Mouse (Mus musculus) forebrain, embryonic 11.5 days (tissue): ENCODE measurements around the gene Olfr1095. TPM values are rescaled to one million over a fixed set of nuclear protein-coding genes. Genes with fewer than 3 reads are reported as not detected.

Experiments used
- ATAC-seq: fragments of 200-750 bp; cut with Nextera tagmentation; replicated peaks from 2 replicates; pipeline ENCODE4 v1.8.0; 2017; ENCODE audit warnings: moderate TSS enrichment; ENCODE audit not compliant: low FRiP score
- DNase-seq: peaks from one replicate; pipeline ENCODE4 v3.0.0-alpha.2; 2017; ENCODE audit warnings: low spot score
- H3K27ac ChIP-seq: fragments of 300-500 bp; sonication (generic); 2 replicates; pipeline ENCODE4 v1.5.1; 2014; ENCODE audit warnings: low read depth, low read length
- H3K27me3 ChIP-seq: fragments of 300-500 bp; sonication (generic); 2 replicates; pipeline ENCODE4 v1.6.1; 2014; ENCODE audit warnings: mild to moderate bottlenecking, low read length, mixed read lengths; ENCODE audit not compliant: control insufficient read depth, insufficient read depth
- H3K36me3 ChIP-seq: fragments of 300-500 bp; sonication (generic); 2 replicates; pipeline ENCODE4 v1.6.1; 2014; ENCODE audit warnings: mild to moderate bottlenecking, low read length, moderate library complexity, mixed read lengths; ENCODE audit not compliant: control insufficient read depth, insufficient read depth
- H3K4me1 ChIP-seq: fragments of 300-500 bp; sonication (generic); replicated peaks from 2 replicates; pipeline ENCODE4 v1.6.1; 2014; ENCODE audit warnings: low read length, mixed read lengths; ENCODE audit not compliant: control insufficient read depth, insufficient read depth
- H3K4me2 ChIP-seq: fragments of 300-500 bp; sonication (generic); 2 replicates; pipeline ENCODE4 v1.6.1; 2014; ENCODE audit warnings: low read depth, mild to moderate bottlenecking, low read length, moderate library complexity, mixed read lengths; ENCODE audit not compliant: severe bottlenecking
- H3K4me3 ChIP-seq: fragments of 300-500 bp; sonication (generic); 2 replicates; pipeline ENCODE4 v1.5.1; 2014; ENCODE audit warnings: low read depth, low read length
- H3K9ac ChIP-seq: fragments of 300-500 bp; sonication (generic); 2 replicates; pipeline ENCODE4 v1.6.1; 2014; ENCODE audit warnings: low read length
- H3K9me3 ChIP-seq: fragments of 300-500 bp; sonication (generic); 2 replicates; pipeline ENCODE4 v1.6.1; 2016; ENCODE audit warnings: low read length, mixed read lengths; ENCODE audit not compliant: control insufficient read depth
- WGBS: fragments of 180-500 bp; shearing (Covaris S2); extraction: QIAGEN DNeasy Blood & Tissue Kit; methylation state at CpG from one replicate; pipeline ENCODE4 v1.1.7; 2014; 5-methylcytosine and 5-hydroxymethylcytosine counted together
- polyA plus RNA-seq: library from polyadenylated mRNA; unstranded; fragments of >200 nt; fragmentation: Nextera tagmentation; extraction: Ambion mirVana; gene quantifications from 2 replicates; pipeline ENCODE4 v1.2.1, GENCODE M21; 2014

The Olfr1095 gene
- not detected in 2 replicates for polyA plus RNA-seq

- no peaks in the 10 kb centered on the region for H3K9me3 ChIP-seq
- no peak within 1 kb of the TSS for H3K27ac ChIP-seq
- H3K36me3 ChIP-seq, result no peaks in the 10 kb centered on the region
- WGBS, result 91% methylated on average over 3 of the region's 3 CpGs
- no peaks in the 10 kb centered on the region for H3K27me3 ChIP-seq
- no peak within 1 kb of the TSS for H3K9ac ChIP-seq
- H3K4me2 ChIP-seq, result no peak within 1 kb of the TSS
- H3K4me1 ChIP-seq, result no peaks in the 10 kb centered on the region
- no peak for DNase-seq
- H3K4me3 ChIP-seq, result no peak within 1 kb of the TSS
- no peak for ATAC-seq
Measured at GRCm38 (mm10) chr2:86851596-86851995, at the start of gene Olfr1095. Olfr1095 (minus strand) TSS chr2:86851696.

DNA sequence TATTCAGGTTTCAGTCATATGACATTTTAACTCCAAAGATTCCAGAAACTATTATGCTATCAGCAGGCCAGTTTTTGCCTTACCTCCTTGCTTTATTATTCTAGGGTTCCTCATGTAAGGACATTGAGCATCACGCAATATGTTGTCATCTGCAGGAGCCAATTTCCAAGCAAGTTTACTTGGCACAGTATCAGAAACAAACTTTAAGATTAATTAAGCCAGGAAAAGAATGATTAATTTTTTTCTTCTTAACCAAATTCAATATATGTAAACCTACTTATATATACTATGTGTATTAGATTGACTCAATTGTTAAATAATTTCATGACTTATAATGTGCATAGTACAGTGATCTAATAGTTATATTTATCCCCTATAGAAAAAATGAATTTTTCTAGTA lies 40.6 kb upstream of the Olfr1095 start, which contains the start of gene Olfr1097:
Olfr1097 (minus strand) TSS at position 101 of the 400 bp plus-strand sequence.
- H3K9ac ChIP-seq, result no peak within 1 kb of the TSS
- H3K9me3 ChIP-seq, result no peaks in the 10 kb centered on the region
- DNase-seq, result no peak
- H3K4me1 ChIP-seq, result no peaks in the 10 kb centered on the region
- no peaks in the 10 kb centered on the region for H3K36me3 ChIP-seq
- H3K4me3 ChIP-seq, result no peak within 1 kb of the TSS
- no peak within 1 kb of the TSS for H3K4me2 ChIP-seq
- H3K27ac ChIP-seq, result no peak within 1 kb of the TSS
- WGBS, result 98% methylated on average over 1 of the region's 1 CpGs
- no peaks in the 10 kb centered on the region for H3K27me3 ChIP-seq
- no peak for ATAC-seq

DNA sequence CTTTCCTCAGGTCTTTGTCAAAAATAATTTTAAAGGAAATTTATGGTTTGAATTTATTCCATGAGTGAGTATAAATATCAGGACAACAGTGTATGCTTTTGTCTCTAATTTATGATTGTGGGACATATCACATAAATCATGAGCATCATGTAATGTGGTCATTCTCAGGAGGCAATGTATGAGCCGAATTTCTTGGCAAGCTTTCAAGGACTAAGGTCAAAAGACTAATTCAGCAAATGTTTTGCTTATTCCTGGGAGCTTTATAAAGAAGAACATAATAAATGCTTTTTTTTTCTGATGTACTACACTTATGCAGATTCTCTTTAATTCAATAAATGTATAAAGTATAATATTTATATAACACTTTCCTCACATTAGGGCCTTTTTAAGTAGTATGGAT lies 23.2 kb upstream of the Olfr1095 start, which contains the start of gene Gm13723:
Gm13723 (minus strand) TSS at position 101 of the 400 bp plus-strand sequence.
- H3K4me3 ChIP-seq, result no peak within 1 kb of the TSS
- no peak within 1 kb of the TSS for H3K9ac ChIP-seq
- no peaks in the 10 kb centered on the region for H3K4me1 ChIP-seq
- H3K27me3 ChIP-seq, result no peaks in the 10 kb centered on the region
- 68% methylated on average over 1 of the region's 1 CpGs for WGBS
- no peak for DNase-seq
- ATAC-seq, result no peak
- H3K27ac ChIP-seq, result no peak within 1 kb of the TSS
- no peaks in the 10 kb centered on the region for H3K36me3 ChIP-seq
- no peak within 1 kb of the TSS for H3K4me2 ChIP-seq
- H3K9me3 ChIP-seq, result no peaks in the 10 kb centered on the region

GRCm38 (mm10) chr2:86824363-86824762 lies 27.1 kb downstream of the Olfr1095 start, which contains the start of gene Olfr1094:
Olfr1094 (plus strand) TSS chr2:86824663.
- Histone ChIP-seq H3K9me3 (no peaks in the 10 kb centered on the region), H3K9ac (no peak within 1 kb of the TSS), H3K36me3 (no peaks in the 10 kb centered on the region), H3K4me3 (no peak within 1 kb of the TSS), H3K4me1 (no peaks in the 10 kb centered on the region), H3K4me2 (no peak within 1 kb of the TSS), H3K27me3 (no peaks in the 10 kb centered on the region), H3K27ac (no peak within 1 kb of the TSS)
- ATAC-seq (no peak), DNase-seq (no peak)

DNA sequence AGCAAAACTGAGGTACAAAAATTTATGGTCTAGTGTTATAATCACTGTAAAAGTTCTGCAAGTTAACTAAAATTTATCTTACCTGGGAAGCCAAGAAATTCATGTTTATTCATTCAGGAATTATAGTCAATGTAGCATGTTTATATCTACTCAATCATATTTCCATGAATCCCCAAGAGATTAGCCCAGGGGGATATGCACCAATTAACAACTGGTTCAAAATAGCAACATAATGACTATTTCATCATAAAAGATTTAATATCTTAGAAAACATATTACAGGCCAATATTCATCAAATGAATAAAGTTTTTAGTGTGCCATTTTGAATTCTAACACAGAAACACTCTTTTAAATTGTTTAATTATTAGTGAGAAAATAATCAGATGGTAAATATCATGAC lies 41.6 kb downstream of the Olfr1095 start, which contains the start of gene Olfr141:
Olfr141 (minus strand) TSS at position 101 of the 400 bp plus-strand sequence.
- Histone ChIP-seq H3K9ac (no peak within 1 kb of the TSS), H3K4me3 (no peak within 1 kb of the TSS), H3K4me2 (no peak within 1 kb of the TSS), H3K27me3 (no peaks in the 10 kb centered on the region), H3K36me3 (no peaks in the 10 kb centered on the region), H3K9me3 (no peaks in the 10 kb centered on the region), H3K27ac (no peak within 1 kb of the TSS), H3K4me1 (no peaks in the 10 kb centered on the region)
- ATAC-seq, result no peak
- no peak for DNase-seq

Other genes starting within 250 kb of the Olfr1095 start
- gene Olfr1084, start 212.0 kb downstream of the Olfr1095 start, polyA plus RNA-seq, result not detected in 2 replicates
- gene Olfr1085, start 189.7 kb downstream of the Olfr1095 start, polyA plus RNA-seq, result not detected in 2 replicates
- gene Olfr1086, start 171.6 kb downstream of the Olfr1095 start, polyA plus RNA-seq, result not detected in 2 replicates
- not detected in 2 replicates for gene Olfr1087, start 153.3 kb downstream of the Olfr1095 start, polyA plus RNA-seq
- gene Olfr1089, start 118.0 kb downstream of the Olfr1095 start, polyA plus RNA-seq, result not detected in 2 replicates
- not detected in 2 replicates for gene Olfr1090, start 92.7 kb downstream of the Olfr1095 start, polyA plus RNA-seq
- not detected in 2 replicates for gene Olfr1093, start 69.2 kb downstream of the Olfr1095 start, polyA plus RNA-seq
- not detected in 2 replicates for gene Olfr141, start 41.7 kb downstream of the Olfr1095 start, polyA plus RNA-seq
- gene Olfr1094, start 27.0 kb downstream of the Olfr1095 start, polyA plus RNA-seq, result not detected in 2 replicates
- not detected in 2 replicates for gene Gm13723, start 23.1 kb upstream of the Olfr1095 start, polyA plus RNA-seq
- not detected in 2 replicates for gene Olfr1097, start 40.5 kb upstream of the Olfr1095 start, polyA plus RNA-seq
- not detected in 2 replicates for gene Olfr1098, start 72.8 kb upstream of the Olfr1095 start, polyA plus RNA-seq
- not detected in 2 replicates for gene Olfr1099, start 109.0 kb upstream of the Olfr1095 start, polyA plus RNA-seq
- gene Olfr1100, start 128.3 kb upstream of the Olfr1095 start, polyA plus RNA-seq, result not detected in 2 replicates
- not detected in 2 replicates for gene Olfr1101, start 139.5 kb upstream of the Olfr1095 start, polyA plus RNA-seq
- gene Olfr1102, start 146.7 kb upstream of the Olfr1095 start, polyA plus RNA-seq, result not detected in 2 replicates
- gene Olfr1104, start 175.4 kb upstream of the Olfr1095 start, polyA plus RNA-seq, result not detected in 2 replicates
- not detected in 2 replicates for gene Olfr1105, start 184.8 kb upstream of the Olfr1095 start, polyA plus RNA-seq
- not detected in 2 replicates for gene Olfr1106, start 200.6 kb upstream of the Olfr1095 start, polyA plus RNA-seq
- gene Olfr1107, start 224.1 kb upstream of the Olfr1095 start, polyA plus RNA-seq, result not detected in 2 replicates
- gene Olfr1109, start 244.3 kb upstream of the Olfr1095 start, polyA plus RNA-seq, result not detected in 2 replicates